Mouse (Mus musculus): ENCODE measurements around the gene Car10.

Gene Car10

DNA sequence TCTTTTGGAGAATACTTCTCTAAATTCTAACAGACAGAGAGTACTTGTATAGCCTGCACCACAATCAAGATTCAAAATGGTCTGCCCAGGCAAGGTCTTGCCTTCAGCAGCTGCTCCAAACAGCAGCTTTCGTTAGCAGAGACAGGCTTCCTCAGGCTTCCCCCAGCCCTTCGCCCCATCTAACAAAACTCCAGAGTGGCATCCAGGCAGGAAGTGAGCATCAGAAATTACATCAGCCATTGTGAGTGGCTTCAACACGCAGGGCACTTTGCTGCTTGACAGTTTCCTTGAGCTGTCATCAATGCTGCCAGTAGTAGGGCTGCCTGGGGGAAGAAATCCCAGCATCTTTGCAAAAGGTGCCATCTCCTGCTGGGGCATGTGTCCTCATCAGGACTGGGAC is 405.0 kb downstream of the Car10 start:
- no peak for DNase-seq

GRCm38 (mm10) chr11:93503469-93503868 is 405.6 kb downstream of the Car10 start:
- DNase-seq = peak; percentile 25

DNA sequence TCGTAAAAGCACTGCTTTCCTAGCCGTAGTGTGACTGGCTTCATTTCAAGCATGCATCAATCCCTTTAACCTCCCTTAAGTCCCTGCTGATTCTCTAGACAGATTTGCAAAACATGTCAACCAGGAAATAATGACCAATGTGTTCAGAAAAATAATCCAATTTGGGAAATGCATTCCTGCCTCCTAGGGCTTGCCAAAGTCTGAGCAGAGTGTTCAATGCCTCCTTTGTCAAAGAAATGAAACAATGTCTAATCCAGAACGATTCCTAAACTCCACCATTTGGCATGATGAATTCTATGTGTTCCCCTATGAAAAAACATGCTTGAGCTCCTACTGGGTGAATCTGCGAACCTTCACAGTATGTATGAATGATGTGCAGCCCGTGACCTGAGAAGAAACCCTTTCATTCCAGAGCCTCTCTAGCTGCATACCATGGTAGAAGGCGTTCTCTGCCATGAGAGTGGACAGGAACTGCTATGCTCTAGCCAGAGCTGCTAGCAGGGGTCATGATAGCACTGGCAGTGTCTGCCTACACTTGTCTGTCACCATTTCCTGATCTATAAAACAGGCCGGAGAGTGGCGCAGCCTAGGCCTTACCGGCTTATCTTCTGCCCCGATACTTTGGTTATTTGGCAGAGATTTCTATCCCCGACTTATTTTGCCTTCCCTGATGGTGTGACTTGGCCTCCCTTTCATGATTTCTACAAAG is 411.9 kb downstream of the Car10 start:
- DNase-seq = no peak

DNA sequence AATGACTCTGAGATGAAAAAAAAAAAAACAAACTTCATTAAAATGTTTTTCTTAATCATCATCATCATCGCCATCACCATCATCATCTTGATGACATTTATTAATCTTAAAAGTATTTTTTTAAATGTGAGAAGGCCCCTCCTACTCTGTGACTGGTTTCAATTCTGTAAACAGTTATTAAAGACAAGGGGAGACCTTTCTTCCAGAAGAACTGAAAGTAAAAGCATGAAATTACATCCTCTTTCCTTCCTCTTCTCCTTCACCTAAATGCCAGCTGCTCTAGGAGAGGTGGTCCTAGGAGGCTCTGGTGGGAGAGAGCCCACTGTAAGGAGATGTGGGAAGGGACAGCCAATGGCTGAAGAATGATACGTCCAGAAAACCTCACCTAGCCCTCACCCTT is 415.0 kb downstream of the Car10 start:
- DNase-seq = no peak

DNA sequence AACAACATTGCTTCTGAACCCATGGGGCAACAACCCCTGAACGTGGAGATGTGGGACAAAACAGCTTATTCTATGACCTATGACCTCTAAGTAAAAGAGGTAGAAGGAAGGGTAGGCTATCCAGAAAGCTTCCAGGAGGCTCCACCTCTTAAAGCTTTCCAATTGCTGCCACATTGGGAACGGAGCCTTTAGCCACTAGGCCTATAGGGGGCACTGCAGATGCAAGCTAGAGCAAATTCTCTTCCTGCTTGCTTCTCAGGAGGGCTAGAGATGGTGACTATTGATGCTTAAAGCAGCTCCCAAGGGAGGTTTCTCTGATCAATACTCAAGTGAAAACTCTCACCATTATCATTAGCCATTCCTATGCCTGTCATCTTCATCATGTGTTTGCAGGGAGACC is 416.6 kb downstream of the Car10 start:
- DNase-seq = no peak

DNA sequence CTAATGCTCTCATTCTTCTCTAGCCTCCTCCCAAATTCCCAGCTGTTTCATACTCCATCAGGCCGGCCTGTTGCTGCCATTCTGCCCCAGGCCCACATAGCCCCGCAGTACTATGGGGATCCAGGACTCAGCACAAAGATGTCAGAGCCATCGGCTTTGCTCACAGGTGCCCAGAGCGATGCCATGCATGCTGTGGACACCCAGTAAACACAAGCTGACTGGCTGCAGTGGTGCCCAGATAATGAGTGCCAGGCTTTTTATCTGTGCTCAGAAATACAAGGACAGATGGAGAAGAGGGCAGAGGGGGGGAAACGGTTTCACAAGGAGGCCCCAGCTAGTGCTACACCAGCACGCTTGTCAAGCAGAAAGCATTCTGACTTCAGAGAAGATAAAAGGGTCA is 417.7 kb downstream of the Car10 start:
- DNase-seq = no peak

- no peak for DNase-seq
Measured at GRCm38 (mm10) chr11:93516216-93516615, 418.4 kb downstream of the Car10 start.

- DNase-seq = no peak
Measured at GRCm38 (mm10) chr11:93516946-93517345, 419.1 kb downstream of the Car10 start.

DNA sequence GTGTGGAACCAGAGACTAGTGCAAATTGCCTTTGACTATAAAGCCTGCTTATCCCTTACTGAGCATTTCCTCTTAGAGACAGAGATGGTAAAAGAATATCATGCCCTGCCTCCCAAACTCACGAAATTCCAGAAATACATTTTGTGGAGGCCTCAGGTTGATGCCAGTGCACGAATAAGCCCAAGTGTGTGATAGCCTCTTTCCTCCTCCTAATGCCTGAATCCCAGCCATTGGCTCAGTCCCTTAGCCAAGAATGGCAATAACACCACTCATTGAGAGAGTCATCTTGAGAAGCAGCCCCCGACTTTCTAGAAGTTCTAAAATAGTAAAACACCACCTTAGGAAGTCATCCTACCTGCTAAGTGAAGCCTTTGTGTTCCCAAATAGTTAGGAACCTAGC is 424.7 kb downstream of the Car10 start:
- DNase-seq = no peak

GRCm38 (mm10) chr11:93525921-93526320 is 428.1 kb downstream of the Car10 start:
- no peak for DNase-seq

DNA sequence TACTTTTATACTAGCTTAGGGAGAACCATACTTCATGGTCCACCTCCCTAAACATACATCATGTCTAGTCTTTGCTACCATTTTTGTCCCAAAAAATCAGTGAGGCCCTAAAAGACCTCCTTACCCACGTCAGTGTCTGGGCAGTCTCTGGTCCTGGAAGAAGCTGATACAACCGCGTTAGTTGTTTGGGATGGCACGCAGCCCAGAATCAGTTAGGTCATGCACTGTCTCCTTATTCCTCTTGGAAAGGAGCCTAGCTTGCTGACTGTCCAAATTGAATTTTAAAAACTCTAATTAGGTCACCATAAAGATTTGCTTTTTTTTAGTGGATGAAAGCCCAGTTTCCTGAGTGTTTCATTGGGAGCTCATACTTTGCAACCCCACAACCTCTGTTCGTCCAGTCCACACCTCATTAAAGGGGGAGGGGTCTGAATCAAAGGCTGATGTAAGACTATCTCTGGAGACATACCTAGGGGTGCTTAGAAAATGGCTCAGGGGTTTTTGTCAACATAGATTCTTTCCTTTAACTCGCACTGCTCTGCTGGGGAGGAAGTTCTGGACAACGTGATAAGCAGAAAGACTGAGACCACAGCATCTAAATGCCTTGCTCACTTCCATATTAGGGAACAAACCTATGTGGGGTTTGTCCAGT is 433.3 kb downstream of the Car10 start:
- peak; percentile 8 for DNase-seq

DNA sequence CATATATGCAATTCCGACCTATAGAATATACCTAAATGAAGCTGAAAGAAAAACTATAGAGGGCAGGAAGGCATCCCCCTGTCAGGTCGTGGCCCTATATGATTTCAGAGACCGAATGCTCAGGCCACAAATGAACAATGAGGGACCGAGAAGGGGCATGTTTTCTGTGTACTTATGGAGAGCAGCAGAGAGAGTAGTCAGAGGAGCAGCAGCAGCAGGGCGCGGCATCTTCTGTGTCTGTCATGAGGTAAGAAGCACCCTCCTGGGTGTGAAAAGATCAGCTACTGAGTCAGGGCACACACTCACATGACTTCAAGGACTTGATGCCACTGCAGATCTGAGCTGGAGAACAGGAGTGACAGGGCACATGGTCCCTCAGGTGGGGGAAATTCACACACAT is 438.4 kb downstream of the Car10 start:
- DNase-seq = no peak

GRCm38 (mm10) chr11:93548904-93549303 is 451.1 kb downstream of the Car10 start:
- DNase-seq = no peak

GRCm38 (mm10) chr11:93550908-93551307 is 453.1 kb downstream of the Car10 start:
- DNase-seq = peak; percentile 57

DNA sequence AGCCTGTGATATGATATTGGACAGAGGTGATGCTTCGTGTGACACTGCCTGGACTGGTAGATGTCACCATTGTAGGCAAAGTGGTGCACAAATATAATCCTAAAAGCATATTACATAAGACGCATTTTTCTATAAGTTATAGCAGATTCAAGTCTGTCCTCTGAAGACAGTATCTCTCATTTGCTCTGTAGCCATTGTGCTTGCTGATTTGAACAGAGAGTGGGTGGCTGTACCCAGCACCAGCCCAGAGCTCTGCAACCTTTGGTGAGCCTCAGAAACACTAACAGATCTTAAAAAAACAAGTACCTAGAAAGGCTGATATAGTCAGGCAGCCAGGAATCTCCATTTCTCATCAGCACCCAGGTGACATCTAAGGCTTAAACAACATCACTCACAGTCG is 461.3 kb downstream of the Car10 start:
- no peak for DNase-seq

GRCm38 (mm10) chr11:93560570-93560969 is 462.7 kb downstream of the Car10 start:
- DNase-seq = no peak

- DNase-seq = no peak
Measured at GRCm38 (mm10) chr11:93562330-93562865, 464.6 kb downstream of the Car10 start.

DNA sequence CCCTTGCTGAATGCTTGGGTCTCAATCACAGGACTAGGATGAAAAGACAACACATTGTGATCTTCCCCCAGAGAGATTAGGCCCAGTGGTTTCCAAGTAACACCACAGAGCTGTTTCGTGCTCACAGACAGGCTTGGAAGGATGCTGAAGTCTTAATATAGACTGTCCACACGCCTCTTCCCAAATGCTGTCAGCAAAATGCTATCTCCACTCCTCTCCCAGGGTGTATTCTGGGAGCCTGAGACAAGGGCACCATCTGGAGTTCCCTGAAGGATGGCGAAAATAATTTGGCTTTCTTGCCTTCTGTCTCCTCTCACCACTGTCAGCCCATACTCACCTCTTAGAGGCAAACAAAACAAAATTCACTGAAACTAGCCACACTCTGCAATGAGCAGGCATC is 467.9 kb downstream of the Car10 start:
- DNase-seq = no peak

GRCm38 (mm10) chr11:93571917-93572641 is 474.3 kb downstream of the Car10 start:
- no peak for DNase-seq

GRCm38 (mm10) chr11:93577441-93577840 is 479.6 kb downstream of the Car10 start:
- DNase-seq = no peak

GRCm38 (mm10) chr11:93579626-93580025 is 481.8 kb downstream of the Car10 start:
- DNase-seq = no peak

GRCm38 (mm10) chr11:93581326-93581725 is 483.5 kb downstream of the Car10 start:
- DNase-seq = no peak

DNA sequence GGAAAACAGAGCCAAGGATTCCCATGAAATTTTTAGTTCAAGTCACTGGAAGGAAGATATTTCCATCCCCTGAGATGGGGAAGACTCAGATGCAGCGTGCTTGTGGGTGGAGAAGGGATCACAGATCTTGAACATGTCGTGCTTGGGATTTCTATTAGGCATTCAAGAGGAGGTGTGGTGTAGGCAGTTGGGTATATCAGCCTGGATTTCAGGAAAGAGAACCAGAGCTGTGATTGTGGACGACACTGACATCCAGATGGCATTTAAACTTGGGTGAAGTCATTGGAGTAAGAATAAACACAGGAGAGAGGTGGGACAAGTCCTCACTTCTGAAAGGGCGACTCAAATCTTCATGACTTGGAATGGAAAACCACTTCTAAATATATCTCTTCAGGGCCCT is 490.0 kb downstream of the Car10 start:
- DNase-seq = no peak

GRCm38 (mm10) chr11:93590652-93591051 is 492.8 kb downstream of the Car10 start:
- DNase-seq = no peak

Measured in right cerebral cortex, postnatal 4 days (tissue).